Mouse (Mus musculus): ENCODE measurements around the gene Otop1. TPM values are rescaled to one million over a fixed set of nuclear protein-coding genes. Genes with fewer than 3 reads are reported as not detected.

Gene Otop1
- total and polyA plus RNA-seq, 2 experiments, result not detected

DNA sequence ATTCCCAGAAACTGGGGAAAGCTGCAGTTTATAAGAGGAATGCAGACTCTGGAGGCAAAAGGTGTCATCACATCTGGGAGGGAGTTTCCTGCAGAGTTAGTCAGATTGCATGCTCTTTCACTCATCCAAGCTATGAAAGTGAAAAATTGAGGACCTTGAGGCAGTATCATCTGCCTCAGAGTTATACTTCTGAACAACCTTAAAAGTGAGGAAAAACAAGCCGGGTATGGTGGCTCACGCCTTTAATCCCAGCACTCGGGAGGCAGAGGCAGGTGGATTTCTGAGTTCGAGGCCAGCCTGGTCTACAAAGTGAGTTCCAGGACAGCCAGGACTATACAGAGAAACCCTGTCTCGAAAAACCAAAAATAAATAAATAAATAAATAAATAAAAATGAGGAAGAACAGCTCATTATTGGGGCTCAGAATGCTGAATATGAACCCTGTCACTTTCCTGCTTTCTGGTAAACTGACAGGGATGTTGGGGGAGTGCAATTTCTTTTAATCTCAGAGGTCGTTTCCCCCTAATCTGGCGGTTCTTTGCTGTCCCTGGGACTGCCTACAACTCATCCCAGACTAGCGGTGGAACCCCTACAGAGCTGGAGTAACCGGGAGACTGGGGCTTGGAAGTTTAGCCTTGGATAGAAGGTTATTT is 16.2 kb upstream of the Otop1 start:
- no peaks in the 10 kb centered on the region; the same call in 1 of the 2 replicates for H3K27me3 ChIP-seq (ENCODE audit: control insufficient read depth, insufficient read depth, low read length)
- 0 out of 2 replicates have a peak, but pooled peaks cover 1% of the 10 kb centered on the region for H3K4me1 ChIP-seq (ENCODE audit: control insufficient read depth, insufficient read depth, low read length)
- H3K79me2 ChIP-seq (ENCODE audit: control insufficient read depth, insufficient read depth, low read length), result no peaks in the 10 kb centered on the region
- peaks cover 13% of the 10 kb centered on the region; the same call in 1 of the 2 replicates for H3K36me3 ChIP-seq (ENCODE audit: control insufficient read depth, insufficient read depth, low read length)
- TF ChIP-seq CTCF (IDR thresholded peaks at IDR 0.05; ENCODE audit: low read depth, low read length) (no peak), POLR2A (IDR thresholded peaks at IDR 0.05; ENCODE audit: extremely low read depth, insufficient read depth, low read length) (no peak)
- WGBS, result 40% methylated on average over 9 of the region's 9 CpGs
- peak overlapping the region; percentile 50 for H3K27ac ChIP-seq (replicated peaks; ENCODE audit: insufficient read depth, low read depth, low read length)
- H3K4me3 ChIP-seq (ENCODE audit: insufficient read depth, low read depth, low read length), result peak overlapping the region; percentile 89
- no peak for DNase-seq (ENCODE audit: extremely low read depth, low read depth, low spot score)
- peak overlapping the region; percentile 68 for H3K9ac ChIP-seq (ENCODE audit: low read depth, low read length)

DNA sequence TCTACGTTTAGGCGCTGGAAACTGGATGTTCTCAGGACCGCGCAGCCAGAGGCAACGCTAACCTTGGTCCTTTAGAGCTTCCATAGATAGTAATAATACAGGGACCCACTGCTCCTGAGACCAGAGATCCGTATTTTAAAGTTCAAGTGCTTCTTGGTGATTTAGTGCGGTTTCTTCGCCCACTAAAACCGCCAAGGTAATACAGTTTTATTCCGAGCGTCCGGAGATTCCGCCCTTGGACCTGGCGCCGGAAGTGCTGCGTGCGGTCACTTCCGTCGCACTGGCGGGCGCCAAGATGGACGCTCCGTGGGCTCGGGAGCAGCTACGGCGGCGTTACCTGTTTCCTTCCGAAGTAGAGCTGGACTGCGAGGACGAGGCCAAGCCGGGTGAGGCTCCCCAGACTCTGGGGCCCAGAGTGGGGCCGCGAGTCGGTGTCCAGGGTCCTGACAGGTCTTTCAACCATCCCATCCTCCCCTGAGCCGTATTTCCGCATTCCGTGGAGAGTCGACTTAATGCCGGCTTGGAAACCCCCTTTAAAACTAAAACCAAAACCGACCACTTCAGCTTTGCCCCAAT is 15.6 kb upstream of the Otop1 start, which contains the start of gene Tmem128:
TSS of gene Tmem128 (plus strand) at position 79 of the 576 bp plus-strand sequence.
- H3K27me3 ChIP-seq (ENCODE audit: control insufficient read depth, insufficient read depth, low read length), result no peaks in the 10 kb centered on the region; the same call in 1 of the 2 replicates
- TF ChIP-seq POLR2A (IDR thresholded peaks at IDR 0.05; ENCODE audit: extremely low read depth, insufficient read depth, low read length), result peak; percentile 77
- no peak for TF ChIP-seq CTCF (IDR thresholded peaks at IDR 0.05; ENCODE audit: low read depth, low read length)
- peak within 1 kb of the TSS; percentile 83 for H3K9ac ChIP-seq (ENCODE audit: low read depth, low read length)
- H3K79me2 ChIP-seq (ENCODE audit: control insufficient read depth, insufficient read depth, low read length), result no peaks in the 10 kb centered on the region
- peak within 1 kb of the TSS; percentile 89 for H3K4me3 ChIP-seq (ENCODE audit: insufficient read depth, low read depth, low read length)
- peak; percentile 53 for DNase-seq (ENCODE audit: extremely low read depth, low read depth, low spot score)
- WGBS, result under 1% methylated on average over 40 of the region's 40 CpGs
- H3K36me3 ChIP-seq (ENCODE audit: control insufficient read depth, insufficient read depth, low read length), result peaks cover 18% of the 10 kb centered on the region
- H3K4me1 ChIP-seq (ENCODE audit: control insufficient read depth, insufficient read depth, low read length), result 0 out of 2 replicates have a peak, but pooled peaks cover 1% of the 10 kb centered on the region
- peak within 1 kb of the TSS; percentile 50 for H3K27ac ChIP-seq (replicated peaks; ENCODE audit: insufficient read depth, low read depth, low read length)

DNA sequence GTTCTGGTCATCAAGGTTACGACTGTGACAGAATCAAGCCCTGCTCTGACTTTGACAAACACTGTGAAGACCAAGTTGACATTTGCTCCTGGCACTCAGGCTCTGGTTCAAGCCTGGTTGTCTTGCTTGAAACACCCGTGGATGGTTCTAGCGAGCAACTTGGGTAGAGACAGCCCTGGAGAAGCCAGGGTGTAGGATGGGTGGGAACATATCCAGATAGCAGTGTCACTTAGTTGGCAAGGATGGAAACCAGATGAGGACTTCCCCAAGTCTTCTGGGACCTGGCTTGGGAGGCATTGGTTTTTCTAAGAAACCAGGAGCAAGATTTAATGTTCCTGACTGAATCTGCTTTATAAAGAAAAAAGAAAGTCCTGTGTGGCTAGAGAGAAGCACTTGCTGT is 4.8 kb upstream of the Otop1 start:
- no peak overlapping the region for H3K27ac ChIP-seq (replicated peaks; ENCODE audit: insufficient read depth, low read depth, low read length)
- DNase-seq (ENCODE audit: extremely low read depth, low read depth, low spot score), result no peak
- no peak for TF ChIP-seq POLR2A (IDR thresholded peaks at IDR 0.05; ENCODE audit: extremely low read depth, insufficient read depth, low read length)
- no peak for TF ChIP-seq CTCF (IDR thresholded peaks at IDR 0.05; ENCODE audit: low read depth, low read length)
- H3K9ac ChIP-seq (ENCODE audit: low read depth, low read length), result no peak overlapping the region
- no peak overlapping the region for H3K4me3 ChIP-seq (ENCODE audit: insufficient read depth, low read depth, low read length)
- WGBS, result 92% methylated on average over 3 of the region's 3 CpGs
- peaks cover 3% of the 10 kb centered on the region; the same call in 1 of the 2 replicates for H3K27me3 ChIP-seq (ENCODE audit: control insufficient read depth, insufficient read depth, low read length)
- no peaks in the 10 kb centered on the region for H3K79me2 ChIP-seq (ENCODE audit: control insufficient read depth, insufficient read depth, low read length)
- no peaks in the 10 kb centered on the region for H3K4me1 ChIP-seq (ENCODE audit: control insufficient read depth, insufficient read depth, low read length)
- peaks cover 23% of the 10 kb centered on the region; the same call in 1 of the 2 replicates for H3K36me3 ChIP-seq (ENCODE audit: control insufficient read depth, insufficient read depth, low read length)

DNA sequence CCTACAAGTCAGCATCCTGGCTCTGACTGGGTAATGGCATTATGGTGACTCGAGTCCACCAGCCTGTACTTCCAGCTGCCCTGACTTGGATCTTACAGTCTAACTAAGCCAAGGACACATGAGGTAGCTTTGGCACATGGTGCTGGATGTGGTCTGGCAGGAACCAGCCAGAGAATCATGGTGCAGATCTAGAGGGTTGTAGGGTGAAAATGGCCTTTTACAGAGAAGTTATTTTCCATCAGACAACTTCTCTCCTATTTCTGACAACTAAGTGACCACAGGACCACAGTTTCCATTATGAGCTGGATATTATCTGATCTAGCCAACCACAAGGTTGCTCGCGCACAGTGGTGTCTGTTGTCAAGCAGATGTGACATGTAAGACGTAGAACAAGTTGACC is 1.9 kb upstream of the Otop1 start:
- DNase-seq (ENCODE audit: extremely low read depth, low read depth, low spot score), result no peak
- Histone ChIP-seq H3K4me1 (ENCODE audit: control insufficient read depth, insufficient read depth, low read length) (no peaks in the 10 kb centered on the region), H3K4me3 (ENCODE audit: insufficient read depth, low read depth, low read length) (no peak overlapping the region), H3K79me2 (ENCODE audit: control insufficient read depth, insufficient read depth, low read length) (no peaks in the 10 kb centered on the region), H3K36me3 (ENCODE audit: control insufficient read depth, insufficient read depth, low read length) (peaks cover 16% of the 10 kb centered on the region; the same call in 1 of the 2 replicates), H3K27me3 (ENCODE audit: control insufficient read depth, insufficient read depth, low read length) (peaks cover 17% of the 10 kb centered on the region), H3K27ac (replicated peaks; ENCODE audit: insufficient read depth, low read depth, low read length) (no peak overlapping the region), H3K9ac (ENCODE audit: low read depth, low read length) (no peak overlapping the region)
- 96% methylated on average over 4 of the region's 4 CpGs for WGBS
- no peak for TF ChIP-seq CTCF (IDR thresholded peaks at IDR 0.05; ENCODE audit: low read depth, low read length)

DNA sequence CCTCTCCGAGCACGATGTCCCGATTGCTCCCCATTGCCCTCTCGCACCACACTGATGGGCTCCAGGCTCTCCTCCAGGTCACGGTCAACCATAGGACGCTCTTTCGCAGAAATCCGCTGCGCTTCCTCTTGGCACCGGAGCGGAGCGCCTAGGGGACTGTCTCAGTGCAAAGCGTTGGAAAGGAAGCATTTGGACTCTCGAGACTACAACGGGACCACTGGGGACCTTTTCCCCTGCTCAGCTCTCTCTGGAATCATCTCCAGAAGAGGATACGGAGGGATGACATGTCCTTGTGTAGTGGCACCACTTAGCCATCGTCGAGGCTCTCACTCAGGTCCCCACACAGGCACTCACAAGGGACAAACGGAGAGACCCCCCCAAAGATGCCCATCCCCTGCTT is 679 bp downstream of the Otop1 start:
- Histone ChIP-seq H3K36me3 (ENCODE audit: control insufficient read depth, insufficient read depth, low read length) (no peaks in the 10 kb centered on the region; the same call in 1 of the 2 replicates), H3K79me2 (ENCODE audit: control insufficient read depth, insufficient read depth, low read length) (no peaks in the 10 kb centered on the region), H3K4me3 (ENCODE audit: insufficient read depth, low read depth, low read length) (no peak overlapping the region), H3K27me3 (ENCODE audit: control insufficient read depth, insufficient read depth, low read length) (peaks cover 17% of the 10 kb centered on the region), H3K27ac (replicated peaks; ENCODE audit: insufficient read depth, low read depth, low read length) (no peak overlapping the region), H3K4me1 (ENCODE audit: control insufficient read depth, insufficient read depth, low read length) (no peaks in the 10 kb centered on the region), H3K9ac (ENCODE audit: low read depth, low read length) (no peak overlapping the region)
- 4% methylated on average over 19 of the region's 19 CpGs for WGBS
- no peak for DNase-seq (ENCODE audit: extremely low read depth, low read depth, low spot score)
- TF ChIP-seq CTCF (IDR thresholded peaks at IDR 0.05; ENCODE audit: low read depth, low read length), result no peak

Data from liver, adult 2 months (tissue).